Mouse (Mus musculus): ENCODE measurements around the gene Ube4a. TPM values are rescaled to one million over a fixed set of nuclear protein-coding genes. Genes with fewer than 3 reads are reported as not detected.

Ube4a gene
- 22.2 and 27.8 TPM in 2 replicates for polyA plus RNA-seq (2015; fragmentation: Nextera tagmentation; extraction: Ambion mirVana)

GRCm38 (mm10) chr9:44965126-44965832 is at the start of gene Ube4a:
Ube4a (minus strand) TSS chr9:44965600.

GRCm38 (mm10) chr9:45009180-45010078 is 44.0 kb upstream of the Ube4a start, which contains the start of gene Cd3e:
Cd3e (minus strand) TSS chr9:45009627.

GRCm38 (mm10) chr9:44981676-44982075 is 16.3 kb upstream of the Ube4a start, which contains the start of gene Cd3d:
Cd3d (plus strand) TSS chr9:44981786.

GRCm38 (mm10) chr9:44980242-44980641 is 14.8 kb upstream of the Ube4a start, which contains the start of gene Cd3g:
Cd3g (minus strand) TSS chr9:44980431.

GRCm38 (mm10) chr9:44920374-44921122 is 44.9 kb downstream of the Ube4a start, which contains the start of gene Atp5l:
Atp5l (minus strand) TSS chr9:44920742.

GRCm38 (mm10) chr9:44881221-44881871 is 84.1 kb downstream of the Ube4a start, which contains the start of gene Kmt2a:
Kmt2a (minus strand) TSS chr9:44881296.

Other genes starting within 250 kb of the Ube4a start
- 30.8 and 33.2 TPM in 2 replicates for gene Phldb1, start 230.4 kb downstream of the Ube4a start, polyA plus RNA-seq (2015; fragmentation: Nextera tagmentation; extraction: Ambion mirVana)
- 91.7 and 95.7 TPM in 2 replicates for gene Arcn1, start 197.8 kb downstream of the Ube4a start, polyA plus RNA-seq (2015; fragmentation: Nextera tagmentation; extraction: Ambion mirVana)
- 144 and 145 TPM in 2 replicates for gene Ift46, start 197.7 kb downstream of the Ube4a start, polyA plus RNA-seq (2015; fragmentation: Nextera tagmentation; extraction: Ambion mirVana)
- gene Tmem25, start 166.3 kb downstream of the Ube4a start, polyA plus RNA-seq (2015; fragmentation: Nextera tagmentation; extraction: Ambion mirVana) = 32.5 and 36.8 TPM in 2 replicates
- 0.41 and 1.0 TPM in 2 replicates for gene Ttc36, start 162.5 kb downstream of the Ube4a start, polyA plus RNA-seq (2015; fragmentation: Nextera tagmentation; extraction: Ambion mirVana)
- gene Kmt2a, start 84.3 kb downstream of the Ube4a start, polyA plus RNA-seq (2015; fragmentation: Nextera tagmentation; extraction: Ambion mirVana) = 19.6 and 21.4 TPM in 2 replicates
- gene Atp5l, start 44.9 kb downstream of the Ube4a start, polyA plus RNA-seq (2015; fragmentation: Nextera tagmentation; extraction: Ambion mirVana) = 999 and 1,059 TPM in 2 replicates
- gene Cd3g, start 14.8 kb upstream of the Ube4a start, polyA plus RNA-seq (2015; fragmentation: Nextera tagmentation; extraction: Ambion mirVana) = not detected in 2 replicates
- gene Cd3d, start 16.2 kb upstream of the Ube4a start, polyA plus RNA-seq (2015; fragmentation: Nextera tagmentation; extraction: Ambion mirVana) = not detected in 2 replicates
- 0.21 TPM in 1 of 2 replicates, not detected in the other for gene Cd3e, start 44.0 kb upstream of the Ube4a start, polyA plus RNA-seq (2015; fragmentation: Nextera tagmentation; extraction: Ambion mirVana)
- gene Mpzl2, start 74.2 kb upstream of the Ube4a start, polyA plus RNA-seq (2015; fragmentation: Nextera tagmentation; extraction: Ambion mirVana) = 1.9 and 4.5 TPM in 2 replicates
- gene Mpzl3, start 89.6 kb upstream of the Ube4a start, polyA plus RNA-seq (2015; fragmentation: Nextera tagmentation; extraction: Ambion mirVana) = 1.2 and 1.3 TPM in 2 replicates
- 0.34 and 0.39 TPM in 2 replicates for gene Jaml, start 113.6 kb upstream of the Ube4a start, polyA plus RNA-seq (2015; fragmentation: Nextera tagmentation; extraction: Ambion mirVana)
- gene Scn2b, start 152.2 kb upstream of the Ube4a start, polyA plus RNA-seq (2015; fragmentation: Nextera tagmentation; extraction: Ambion mirVana) = 13.2 and 14.0 TPM in 2 replicates
- 2.3 TPM in 2 replicates for gene Scn4b, start 172.8 kb upstream of the Ube4a start, polyA plus RNA-seq (2015; fragmentation: Nextera tagmentation; extraction: Ambion mirVana)
- not detected in 2 replicates for gene BC049352, start 216.4 kb upstream of the Ube4a start, polyA plus RNA-seq (2015; fragmentation: Nextera tagmentation; extraction: Ambion mirVana)
- gene Tmprss4, start 238.5 kb upstream of the Ube4a start, polyA plus RNA-seq (2015; fragmentation: Nextera tagmentation; extraction: Ambion mirVana) = not detected in 2 replicates

Measured in neural tube, postnatal 0 days (tissue).